Mouse (Mus musculus): ENCODE measurements around the gene Olfr1298.

Olfr1298 gene

DNA sequence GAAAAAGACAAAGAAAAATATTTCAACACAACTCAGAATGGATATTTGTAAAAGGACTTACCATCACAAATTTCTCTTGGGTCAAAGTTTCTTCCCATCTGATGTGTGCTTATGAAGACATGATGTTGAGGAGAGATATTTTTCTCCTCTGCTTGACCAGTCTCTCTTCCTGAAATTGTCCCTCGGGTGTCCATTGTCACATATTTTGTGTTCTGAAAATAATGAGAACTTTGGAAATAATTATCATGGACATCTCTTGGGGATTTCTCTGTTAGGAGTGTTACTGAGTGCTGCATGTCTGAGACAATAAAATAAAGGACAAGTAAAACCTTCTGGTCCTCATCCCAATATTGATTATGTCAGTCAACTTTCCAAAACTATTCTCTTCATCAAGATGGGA lies at the start of gene Olfr1298:
Gene Olfr1298, minus strand, starts transcription at position 101 of the 400 bp plus-strand sequence.
- no peak for DNase-seq

DNA sequence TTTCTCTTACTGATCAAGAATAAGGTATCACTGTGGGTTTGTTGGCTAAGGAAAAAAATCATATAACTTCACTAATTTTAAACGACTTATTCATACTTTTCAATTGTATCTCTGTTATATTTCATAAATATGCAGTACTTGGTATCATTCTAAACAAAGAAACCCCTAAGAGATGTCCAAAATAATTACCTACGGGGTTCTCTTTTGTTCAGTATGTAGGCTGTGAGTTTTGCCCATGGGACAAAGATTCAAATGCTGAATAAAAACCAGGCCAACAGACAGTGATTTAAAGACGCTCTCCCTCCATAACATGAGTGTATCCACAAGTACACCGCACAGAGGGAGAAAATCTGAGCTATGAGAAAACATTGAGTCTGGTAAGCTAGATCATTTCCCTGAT lies 12.1 kb upstream of the Olfr1298 start, which contains the start of gene Olfr1299:
Gene Olfr1299, plus strand, starts transcription at position 301 of the 400 bp plus-strand sequence.
- no peak for DNase-seq

DNA sequence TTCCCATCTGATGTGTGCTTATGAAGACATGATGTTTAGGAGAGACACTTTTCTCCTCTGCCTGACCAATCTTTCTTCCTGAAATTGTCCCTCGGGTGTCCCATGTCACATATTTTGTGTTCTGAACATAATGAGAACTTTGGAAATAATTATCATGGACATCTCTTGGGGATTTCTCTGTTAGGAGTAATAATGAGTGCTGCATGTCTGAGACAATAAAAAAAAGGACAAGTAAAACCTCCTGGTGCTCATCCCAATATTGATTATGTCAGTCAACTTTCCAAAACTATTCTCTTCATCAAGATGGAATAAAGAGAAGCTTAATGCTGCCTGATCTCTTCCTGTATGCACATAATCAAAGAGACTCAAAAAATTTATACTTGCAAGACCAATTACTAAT lies 22.6 kb downstream of the Olfr1298 start, which contains the start of gene Olfr1297:
Gene Olfr1297, minus strand, starts transcription at position 101 of the 400 bp plus-strand sequence.
- DNase-seq: no peak
